Mouse (Mus musculus): ENCODE results near the gene Hebp1.
A peak's percentile ranks its signal among the peaks of the same experiment; 100 is the strongest.

Hebp1 gene

GRCm38 (mm10) chr6:135197921-135198532 lies at the start of gene Hebp1, which contains the start of gene Fam234b:
TSS of gene Hebp1 (minus strand) at chr6:135198022.
TSS of gene Fam234b (plus strand) at chr6:135197977.
- DNase-seq: peak; percentile 81 to 83

- DNase-seq: no peak
These were observed 47.8 kb upstream of the Hebp1 start for GRCm38 (mm10) chr6:135245586-135245985.

- no peak for DNase-seq
These were observed 42.5 kb upstream of the Hebp1 start for GRCm38 (mm10) chr6:135240361-135240760.

GRCm38 (mm10) chr6:135238211-135238610 lies 40.4 kb upstream of the Hebp1 start:
- no peak for DNase-seq

- peak in 1 of 2 experiments; percentile 24 for DNase-seq
These were observed 39.5 kb upstream of the Hebp1 start for GRCm38 (mm10) chr6:135237326-135237725.

- DNase-seq: no peak
These were observed 38.8 kb upstream of the Hebp1 start for GRCm38 (mm10) chr6:135236576-135236975.

- no peak for DNase-seq
These were observed 37.9 kb upstream of the Hebp1 start for GRCm38 (mm10) chr6:135235742-135236141.

- no peak for DNase-seq
These were observed 34.8 kb upstream of the Hebp1 start for GRCm38 (mm10) chr6:135232443-135233182.

GRCm38 (mm10) chr6:135230586-135230985 lies 32.8 kb upstream of the Hebp1 start:
- peak in 1 of 2 experiments; percentile 31 for DNase-seq

- DNase-seq: peak; percentile 37 to 43
These were observed 30.7 kb upstream of the Hebp1 start for GRCm38 (mm10) chr6:135228465-135228941.

- no peak for DNase-seq
These were observed 26.1 kb upstream of the Hebp1 start for GRCm38 (mm10) chr6:135223786-135224416.

- no peak for DNase-seq
These were observed 22.1 kb upstream of the Hebp1 start for GRCm38 (mm10) chr6:135219916-135220315.

- no peak for DNase-seq
These were observed 20.5 kb upstream of the Hebp1 start for GRCm38 (mm10) chr6:135218330-135218729.

GRCm38 (mm10) chr6:135212666-135213065 lies 14.8 kb upstream of the Hebp1 start:
- DNase-seq: no peak

GRCm38 (mm10) chr6:135211169-135211568 lies 13.3 kb upstream of the Hebp1 start:
- DNase-seq: no peak

GRCm38 (mm10) chr6:135206909-135207308 lies 9.1 kb upstream of the Hebp1 start:
- no peak for DNase-seq

GRCm38 (mm10) chr6:135205802-135206201 lies 8.0 kb upstream of the Hebp1 start:
- no peak for DNase-seq

GRCm38 (mm10) chr6:135204869-135205268 lies 7.0 kb upstream of the Hebp1 start:
- DNase-seq: no peak

GRCm38 (mm10) chr6:135203737-135204136 lies 5.9 kb upstream of the Hebp1 start:
- DNase-seq: no peak

GRCm38 (mm10) chr6:135202668-135203067 lies 4.8 kb upstream of the Hebp1 start:
- DNase-seq: no peak

GRCm38 (mm10) chr6:135200122-135200957 lies 2.5 kb upstream of the Hebp1 start:
- no peak for DNase-seq

GRCm38 (mm10) chr6:135198726-135199125 lies 904 bp upstream of the Hebp1 start:
- no peak for DNase-seq

GRCm38 (mm10) chr6:135197446-135197845 lies 376 bp downstream of the Hebp1 start:
- no peak for DNase-seq
